In genomic region chr15:5102312-5102711, GRCm38 (mm10) we compare ENCODE assay signal across 21 mouse cellular contexts. TPM values are rescaled to one million over a fixed set of nuclear protein-coding genes. Genes with fewer than 3 reads are reported as not detected.
DNase-seq lines count a peak whose midpoint lies in the region; ATAC-seq lines count a peak whose summit lies in the region.
"Had no signal": no experiment of that assay in that cellular context is flagged by ENCODE, and none has a peak within 500 bp of the region (broad histone marks: within the 10 kb centered on the region; RNA-seq: fewer than 3 reads in every experiment).

No protein-coding gene starts in this region.

- no peak for ATAC-seq in heart, embryonic 11.5 days (replicated peaks; ENCODE audit: insufficient number of reproducible peaks, low FRiP score, low TSS enrichment)
- ATAC-seq in hindbrain, embryonic 13.5 days (ENCODE audit: low FRiP score): no peak
- ATAC-seq: activated CD4-positive, CD25-positive, alpha-beta regulatory T cell, adult 4 months; forebrain, embryonic 13.5 days; forebrain, embryonic 16.5 days; hindbrain, embryonic 16.5 days had no signal

- H3K36me3 ChIP-seq in heart, embryonic 11.5 days (ENCODE audit: control insufficient read depth, insufficient read depth, low read length): no peaks in the 10 kb centered on the region; the same call in 1 of the 2 replicates
- no peaks in the 10 kb centered on the region for H3K36me3 ChIP-seq in hindbrain, embryonic 13.5 days
- H3K36me3 ChIP-seq: forebrain, embryonic 10.5 days; hindbrain, embryonic 12.5 days had no signal

- DNase-seq in heart, adult 11 months: peak; percentile 56
- peak; percentile 46 to 80 for DNase-seq in layer of hippocampus, adult 18-20 months (ENCODE audit: low spot score in 2 of 2)
- DNase-seq in layer of hippocampus, postnatal 25 days (ENCODE audit: extremely low spot score in 1 of 2, low spot score in 1 of 2): no peak
- DNase-seq in layer of hippocampus, adult 9-10 months (ENCODE audit: low spot score): peak; percentile 24
- no peak for DNase-seq in urinary bladder, postnatal 4 days (ENCODE audit: low spot score in 2 of 2)
- DNase-seq: adrenal gland, adult 8-10 months; adrenal gland, postnatal 25 days; cerebellum, adult 18-20 months; cerebellum, adult 9-10 months; cerebellum, postnatal 14 days; gastrocnemius, postnatal 10 days; gastrocnemius, postnatal 36 days had no signal

- WGBS in heart, embryonic 11.5 days (ENCODE audit: insufficient replicate concordance): 90% methylated on average over 4 of the region's 4 CpGs
- 96% methylated on average over 4 of the region's 4 CpGs for WGBS in hindbrain, embryonic 13.5 days

- no peaks in the 10 kb centered on the region for H3K9me3 ChIP-seq in heart, embryonic 11.5 days (replicated peaks; ENCODE audit: control insufficient read depth, low read length)
- H3K9me3 ChIP-seq in hindbrain, embryonic 13.5 days: no peaks in the 10 kb centered on the region
- H3K9me3 ChIP-seq: forebrain, embryonic 10.5 days; forebrain, embryonic 13.5 days; hindbrain, embryonic 12.5 days had no signal

- no peak overlapping the region for H3K9ac ChIP-seq in heart, embryonic 11.5 days (ENCODE audit: low read depth, low read length)
- no peak overlapping the region for H3K9ac ChIP-seq in hindbrain, embryonic 13.5 days
- H3K9ac ChIP-seq: forebrain, embryonic 13.5 days; hindbrain, embryonic 12.5 days had no signal

- H3K4me3 ChIP-seq in heart, embryonic 11.5 days (ENCODE audit: low read depth, low read length): no peak overlapping the region
- H3K4me3 ChIP-seq in hindbrain, embryonic 13.5 days: no peak overlapping the region
- H3K4me3 ChIP-seq: forebrain, embryonic 10.5 days; forebrain, embryonic 13.5 days; hindbrain, embryonic 12.5 days had no signal

- H3K27me3 ChIP-seq in heart, embryonic 11.5 days (ENCODE audit: control insufficient read depth, insufficient read depth, low read length): no peaks in the 10 kb centered on the region
- H3K27me3 ChIP-seq in hindbrain, embryonic 13.5 days: no peaks in the 10 kb centered on the region
- H3K27me3 ChIP-seq: forebrain, embryonic 13.5 days; hindbrain, embryonic 12.5 days had no signal

- no peak overlapping the region for H3K27ac ChIP-seq in heart, embryonic 11.5 days (ENCODE audit: low read depth, low read length)
- no peak overlapping the region for H3K27ac ChIP-seq in hindbrain, embryonic 13.5 days
- H3K27ac ChIP-seq: forebrain, embryonic 10.5 days; forebrain, embryonic 13.5 days; hindbrain, embryonic 12.5 days had no signal

- H3K4me1 ChIP-seq in heart, embryonic 11.5 days (ENCODE audit: control insufficient read depth, insufficient read depth, low read length): no peaks in the 10 kb centered on the region
- no peaks in the 10 kb centered on the region for H3K4me1 ChIP-seq in hindbrain, embryonic 13.5 days (replicated peaks)
- H3K4me1 ChIP-seq: forebrain, embryonic 10.5 days; forebrain, embryonic 13.5 days; hindbrain, embryonic 12.5 days had no signal

- no peak overlapping the region for H3K4me2 ChIP-seq in heart, embryonic 11.5 days
- no peak overlapping the region for H3K4me2 ChIP-seq in hindbrain, embryonic 13.5 days
- H3K4me2 ChIP-seq: forebrain, embryonic 13.5 days; hindbrain, embryonic 12.5 days had no signal

RNA-seq across cellular contexts. Expression of gene Card6, which starts 6.0 kb away (rescaled TPM):
- 2.5 TPM in 2 replicates for polyA plus RNA-seq in heart, embryonic 11.5 days (2014; fragmentation: Nextera tagmentation; extraction: Ambion mirVana)
- 1 to 10 TPM; 4.9 to 5.9 TPM for total RNA-seq in layer of hippocampus, adult 18-20 months (2021)
- 1 to 10 TPM; 4.3 to 4.9 TPM for total RNA-seq in layer of hippocampus, postnatal 25 days (2021)
- 0.93 and 1.0 TPM in 2 replicates for polyA plus RNA-seq in hindbrain, embryonic 13.5 days (2015; fragmentation: Nextera tagmentation; extraction: Ambion mirVana)

RNA-seq across cellular contexts. Expression of gene Rpl37, which starts 14.1 kb away (rescaled TPM):
- 433 and 532 TPM in 2 replicates for polyA plus RNA-seq in heart, embryonic 11.5 days (2014; fragmentation: Nextera tagmentation; extraction: Ambion mirVana)
- 100 to 1,000 TPM; 322 to 344 TPM for total RNA-seq in layer of hippocampus, adult 18-20 months (2021)
- total RNA-seq in layer of hippocampus, postnatal 25 days (2021): 100 to 1,000 TPM; 267 to 278 TPM
- 426 and 444 TPM in 2 replicates for polyA plus RNA-seq in hindbrain, embryonic 13.5 days (2015; fragmentation: Nextera tagmentation; extraction: Ambion mirVana)

RNA-seq across cellular contexts. Expression of gene C7, which starts 38.8 kb away (rescaled TPM):
- 0.14 TPM in 1 of 2 replicates, not detected in the other for polyA plus RNA-seq in heart, embryonic 11.5 days (2014; fragmentation: Nextera tagmentation; extraction: Ambion mirVana)
- under 1 TPM; 0.12 to 0.20 TPM for total RNA-seq in layer of hippocampus, adult 18-20 months (2021)
- total RNA-seq in layer of hippocampus, postnatal 25 days (2021): under 1 TPM; 0.25 to 0.35 TPM
- polyA plus RNA-seq in hindbrain, embryonic 13.5 days (2015; fragmentation: Nextera tagmentation; extraction: Ambion mirVana): 0.12 TPM in 1 of 2 replicates, not detected in the other
- total RNA-seq: granulocyte monocyte progenitor cell, adult 5-6 weeks had no signal
- polyA plus RNA-seq: activated CD4-positive, CD25-positive, alpha-beta regulatory T cell, adult 4 months; forebrain, embryonic 10.5 days; hindbrain, embryonic 12.5 days had no signal

RNA-seq across cellular contexts. Expression of gene Prkaa1, which starts 41.3 kb away (rescaled TPM):
- 25.5 and 28.0 TPM in 2 replicates for polyA plus RNA-seq in heart, embryonic 11.5 days (2014; fragmentation: Nextera tagmentation; extraction: Ambion mirVana)
- total RNA-seq in layer of hippocampus, adult 18-20 months (2021): 10 to 100 TPM; 24.4 to 25.4 TPM
- total RNA-seq in layer of hippocampus, postnatal 25 days (2021): 10 to 100 TPM; 21.9 to 23.3 TPM
- 14.3 and 15.6 TPM in 2 replicates for polyA plus RNA-seq in hindbrain, embryonic 13.5 days (2015; fragmentation: Nextera tagmentation; extraction: Ambion mirVana)

Comparison
In these comparisons a context has a peak if more than half of its experiments do, and no peak if none do; other contexts are left out.
1. DNase-seq: peak in heart, adult 11 months (single experiment), layer of hippocampus, adult 18-20 months (2 of 2) and layer of hippocampus, adult 9-10 months (single experiment); none in layer of hippocampus, postnatal 25 days (0 of 2) and urinary bladder, postnatal 4 days (0 of 2).